Mouse (Mus musculus): ENCODE measurements at regions not wholly inside any gene's neighbourhood (a gene's known extent, or its start where the extent isn't known, plus 50 kb on each side); places are given as distances from the start of the nearest gene placed in this dataset.
A peak's percentile ranks its signal among the peaks of the same experiment; 100 is the strongest.

DNA sequence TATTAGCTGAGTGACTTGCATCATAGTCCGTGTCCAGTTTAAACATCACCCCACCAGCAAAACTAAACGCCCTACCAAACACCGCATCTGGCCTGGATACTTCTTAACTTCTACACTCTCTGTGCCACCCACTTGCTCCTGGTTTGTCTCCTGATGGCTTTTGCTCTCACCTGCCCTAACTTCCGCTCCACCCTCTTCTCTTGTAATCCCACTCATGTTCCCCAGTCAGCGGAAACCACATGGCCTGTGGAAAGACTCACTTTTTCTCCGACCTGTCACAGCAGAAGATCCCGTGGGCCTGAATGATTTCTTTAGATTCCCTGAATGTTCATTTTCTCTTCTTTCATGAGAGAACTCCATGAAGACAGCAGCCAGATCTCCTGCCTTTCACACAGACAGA lies 86.1 kb upstream of the Lgalsl start:
- Histone ChIP-seq H3K27me3 (ENCODE audit: insufficient read depth, low read length) (no peaks in the 10 kb centered on the region), H3K9me3 (ENCODE audit: low read length) (no peaks in the 10 kb centered on the region), H3K4me3 (ENCODE audit: low read length) (no peak overlapping the region), H3K4me2 (replicated peaks; ENCODE audit: low read depth, low read length) (no peak overlapping the region), H3K9ac (replicated peaks; ENCODE audit: low read length) (no peak overlapping the region), H3K27ac (ENCODE audit: low read length) (peak overlapping the region; percentile 87; the same call in 1 of the 2 replicates), H3K36me3 (ENCODE audit: insufficient read depth, low read length) (no peaks in the 10 kb centered on the region), H3K4me1 (ENCODE audit: insufficient read depth, low read length) (peaks cover 42% of the 10 kb centered on the region)
- 78% methylated on average over 7 of the region's 7 CpGs for WGBS
- no peak for ATAC-seq (ENCODE audit: low FRiP score, low TSS enrichment)

DNA sequence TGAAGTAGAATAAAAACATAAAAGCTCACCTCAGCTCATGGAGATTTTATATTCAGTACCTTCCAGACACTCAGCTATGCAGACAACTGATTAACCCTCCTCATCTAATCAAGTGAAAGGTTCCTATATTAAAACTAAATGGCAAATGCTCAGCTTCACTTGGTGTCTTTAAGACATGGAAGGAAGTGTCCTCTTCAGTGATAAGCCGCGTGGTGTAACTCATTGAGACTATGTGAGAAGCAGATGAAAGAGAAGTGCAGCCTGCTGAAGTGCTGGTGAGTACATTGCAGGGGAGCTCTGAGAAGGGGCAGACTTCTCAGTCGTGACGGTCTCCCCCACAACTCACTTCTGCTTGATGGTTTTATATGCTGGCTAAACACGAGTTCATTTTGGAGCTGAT lies 86.6 kb upstream of the Lgalsl start:
- Histone ChIP-seq H3K4me2 (replicated peaks; ENCODE audit: low read depth, low read length) (no peak overlapping the region), H3K9me3 (ENCODE audit: low read length) (no peaks in the 10 kb centered on the region), H3K4me1 (ENCODE audit: insufficient read depth, low read length) (peaks cover 46% of the 10 kb centered on the region), H3K9ac (replicated peaks; ENCODE audit: low read length) (no peak overlapping the region), H3K4me3 (ENCODE audit: low read length) (no peak overlapping the region), H3K27ac (ENCODE audit: low read length) (peak overlapping the region; percentile 11; the same call in 1 of the 2 replicates), H3K36me3 (ENCODE audit: insufficient read depth, low read length) (no peaks in the 10 kb centered on the region), H3K27me3 (ENCODE audit: insufficient read depth, low read length) (no peaks in the 10 kb centered on the region)
- ATAC-seq (ENCODE audit: low FRiP score, low TSS enrichment): no peak
- whole genome bisulfite sequencing: 24% methylated on average over 5 of the region's 5 CpGs

DNA sequence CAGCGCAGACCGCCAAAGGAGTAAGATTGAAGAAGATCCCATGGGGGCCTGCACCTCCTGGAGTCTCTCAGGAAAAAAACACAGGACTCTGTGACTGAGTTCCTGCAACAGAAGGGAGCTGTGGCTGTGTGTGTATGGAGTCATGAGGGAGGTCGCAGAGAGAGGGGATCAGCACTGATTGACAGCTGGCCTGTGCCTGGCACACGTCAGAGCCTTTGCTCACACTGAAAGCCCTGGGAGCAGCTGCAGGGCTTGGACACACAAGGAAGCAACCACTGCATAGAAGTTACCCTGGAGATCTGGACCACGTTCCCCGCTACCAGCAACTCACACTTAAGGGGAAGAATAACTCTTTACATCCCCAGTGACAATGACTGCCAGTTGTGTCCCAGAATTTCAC lies 92.3 kb upstream of the Lgalsl start:
- Histone ChIP-seq H3K36me3 (ENCODE audit: insufficient read depth, low read length) (no peaks in the 10 kb centered on the region), H3K4me3 (ENCODE audit: low read length) (no peak overlapping the region), H3K4me2 (replicated peaks; ENCODE audit: low read depth, low read length) (no peak overlapping the region), H3K4me1 (ENCODE audit: insufficient read depth, low read length) (peaks cover 14% of the 10 kb centered on the region), H3K27me3 (ENCODE audit: insufficient read depth, low read length) (no peaks in the 10 kb centered on the region), H3K9ac (replicated peaks; ENCODE audit: low read length) (no peak overlapping the region), H3K9me3 (ENCODE audit: low read length) (no peaks in the 10 kb centered on the region), H3K27ac (ENCODE audit: low read length) (no peak overlapping the region)
- ATAC-seq (ENCODE audit: low FRiP score, low TSS enrichment): no peak
- 68% methylated on average over 6 of the region's 6 CpGs for WGBS

DNA sequence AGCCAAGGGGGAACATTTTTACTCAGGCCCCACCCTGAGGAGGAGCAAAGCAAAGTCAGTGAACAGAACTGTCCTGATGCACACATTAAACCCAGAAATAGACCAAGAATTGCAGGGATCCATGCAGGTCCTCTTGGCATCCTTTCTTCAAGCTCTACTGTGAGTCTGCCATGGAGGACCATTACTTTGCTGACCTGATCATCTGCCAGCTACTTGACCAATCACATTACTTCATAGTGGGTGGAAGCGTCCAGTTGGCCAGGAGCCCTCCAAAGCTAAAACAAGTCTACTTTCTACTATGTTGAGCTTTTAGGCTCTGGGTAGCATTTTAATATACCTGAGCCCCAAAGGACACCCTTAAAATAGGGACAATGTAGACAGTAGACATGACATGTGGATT lies 98.6 kb upstream of the Lgalsl start:
- no peaks in the 10 kb centered on the region for H3K27me3 ChIP-seq (ENCODE audit: insufficient read depth, low read length)
- no peak overlapping the region for H3K4me3 ChIP-seq (ENCODE audit: low read length)
- H3K9ac ChIP-seq (replicated peaks; ENCODE audit: low read length): no peak overlapping the region
- 95% methylated on average over 1 of the region's 1 CpGs for WGBS
- no peak overlapping the region for H3K4me2 ChIP-seq (replicated peaks; ENCODE audit: low read depth, low read length)
- H3K9me3 ChIP-seq (ENCODE audit: low read length): no peaks in the 10 kb centered on the region
- peaks cover 3% of the 10 kb centered on the region; the same call in 1 of the 2 replicates for H3K4me1 ChIP-seq (ENCODE audit: insufficient read depth, low read length)
- H3K27ac ChIP-seq (ENCODE audit: low read length): no peak overlapping the region
- no peak for ATAC-seq (ENCODE audit: low FRiP score, low TSS enrichment)
- H3K36me3 ChIP-seq (ENCODE audit: insufficient read depth, low read length): no peaks in the 10 kb centered on the region

DNA sequence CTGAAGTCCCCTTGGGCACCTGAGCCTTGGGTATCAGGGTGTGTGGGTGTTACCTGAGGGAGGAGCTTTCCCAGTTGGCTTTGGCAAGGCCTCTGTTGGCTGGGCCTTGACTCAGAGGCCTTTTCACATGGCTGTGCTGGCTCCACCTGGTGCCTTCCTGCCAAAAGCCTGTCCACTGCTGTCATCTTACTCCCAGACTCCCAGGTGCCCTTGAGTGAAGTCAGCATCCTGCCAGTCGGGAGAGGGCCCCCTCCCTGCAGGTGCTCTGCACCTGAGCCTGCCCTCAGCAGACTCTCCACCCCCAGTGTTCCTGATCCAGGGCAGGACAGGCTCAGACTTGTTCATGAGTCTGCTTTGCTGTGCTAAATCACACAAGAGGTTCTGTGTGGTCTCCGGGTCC lies 99.2 kb upstream of the Lgalsl start:
- ATAC-seq (ENCODE audit: low FRiP score, low TSS enrichment): no peak
- Histone ChIP-seq H3K4me2 (replicated peaks; ENCODE audit: low read depth, low read length) (no peak overlapping the region), H3K4me1 (ENCODE audit: insufficient read depth, low read length) (peaks cover 9% of the 10 kb centered on the region), H3K36me3 (ENCODE audit: insufficient read depth, low read length) (no peaks in the 10 kb centered on the region), H3K27me3 (ENCODE audit: insufficient read depth, low read length) (no peaks in the 10 kb centered on the region), H3K9me3 (ENCODE audit: low read length) (no peaks in the 10 kb centered on the region), H3K4me3 (ENCODE audit: low read length) (no peak overlapping the region), H3K27ac (ENCODE audit: low read length) (no peak overlapping the region), H3K9ac (replicated peaks; ENCODE audit: low read length) (no peak overlapping the region)
- 60% methylated on average over 2 of the region's 2 CpGs for WGBS

DNA sequence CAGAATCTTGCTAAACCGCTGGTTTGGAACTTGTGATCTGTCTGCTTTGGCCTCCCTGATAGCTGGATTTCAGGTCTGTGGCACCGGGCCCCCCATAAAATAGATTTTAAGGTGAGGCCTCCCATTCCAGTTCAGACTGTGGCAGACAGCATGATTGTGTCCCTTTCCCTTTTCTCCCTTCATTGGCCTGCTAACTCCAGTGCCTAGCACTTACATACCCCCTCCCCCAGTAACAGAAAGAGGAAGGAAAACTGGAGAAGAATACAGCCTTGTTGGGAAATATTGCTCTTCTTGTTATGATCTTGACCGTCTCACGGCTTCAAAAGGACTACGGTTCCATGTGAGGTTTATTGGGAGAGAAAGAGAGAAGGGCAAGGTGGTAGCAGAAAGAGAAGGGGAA lies 99.7 kb upstream of the Lgalsl start:
- H3K27me3 ChIP-seq (ENCODE audit: insufficient read depth, low read length): no peaks in the 10 kb centered on the region
- ATAC-seq (ENCODE audit: low FRiP score, low TSS enrichment): no peak
- H3K4me1 ChIP-seq (ENCODE audit: insufficient read depth, low read length): peaks cover 11% of the 10 kb centered on the region
- no peak overlapping the region for H3K4me2 ChIP-seq (replicated peaks; ENCODE audit: low read depth, low read length)
- no peak overlapping the region for H3K9ac ChIP-seq (replicated peaks; ENCODE audit: low read length)
- H3K9me3 ChIP-seq (ENCODE audit: low read length): no peaks in the 10 kb centered on the region
- no peak overlapping the region for H3K27ac ChIP-seq (ENCODE audit: low read length)
- H3K36me3 ChIP-seq (ENCODE audit: insufficient read depth, low read length): no peaks in the 10 kb centered on the region
- WGBS: 91% methylated on average over 5 of the region's 5 CpGs
- H3K4me3 ChIP-seq (ENCODE audit: low read length): no peak overlapping the region

DNA sequence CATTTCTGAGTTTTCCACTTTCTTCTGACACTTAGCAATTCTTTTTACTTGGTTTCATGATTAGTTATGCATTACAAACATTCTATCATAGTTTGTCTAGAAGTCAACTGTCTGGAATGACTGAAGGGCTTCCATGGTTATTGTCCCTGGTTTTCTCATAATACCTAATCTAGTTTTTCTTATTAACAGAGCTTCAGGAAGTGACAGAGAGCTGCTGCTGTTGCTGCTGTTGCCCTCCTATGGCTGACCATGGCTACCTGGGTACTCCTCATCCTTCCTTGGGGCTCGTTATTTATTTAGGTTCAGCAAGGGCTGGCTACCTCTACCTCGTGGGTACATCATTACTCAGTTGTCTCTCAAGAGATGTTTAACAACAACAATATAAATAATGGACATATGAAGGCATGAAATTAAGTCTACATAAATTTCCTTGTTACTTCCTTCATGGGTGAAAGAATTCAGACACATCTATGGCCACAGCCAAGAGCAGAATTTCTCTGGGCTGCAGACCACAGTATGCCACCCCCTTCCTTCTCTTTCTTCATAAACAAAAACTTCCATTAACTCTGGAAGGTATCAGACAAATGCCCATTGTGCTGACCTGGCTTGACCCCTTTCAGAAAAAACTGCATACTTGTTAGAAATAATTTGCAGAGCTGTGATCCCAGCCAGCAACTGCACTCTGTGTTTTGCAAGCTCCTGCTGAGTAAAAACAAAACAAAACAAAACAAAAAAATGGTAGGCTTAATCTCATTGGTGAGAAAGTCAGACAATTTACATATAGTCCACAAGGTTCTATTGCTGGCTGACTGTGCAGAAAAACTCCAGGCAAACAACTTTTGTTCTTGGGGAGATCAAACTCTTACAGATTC lies 103.6 kb upstream of the Lgalsl start:
- Histone ChIP-seq H3K4me1 (ENCODE audit: insufficient read depth, low read length) (peaks cover 11% of the 10 kb centered on the region), H3K9ac (replicated peaks; ENCODE audit: low read length) (no peak overlapping the region), H3K4me3 (ENCODE audit: low read length) (no peak overlapping the region), H3K9me3 (ENCODE audit: low read length) (no peaks in the 10 kb centered on the region), H3K4me2 (replicated peaks; ENCODE audit: low read depth, low read length) (no peak overlapping the region), H3K27ac (ENCODE audit: low read length) (peak overlapping the region; percentile 36), H3K27me3 (ENCODE audit: insufficient read depth, low read length) (no peaks in the 10 kb centered on the region), H3K36me3 (ENCODE audit: insufficient read depth, low read length) (no peaks in the 10 kb centered on the region)
- peak; percentile 27; the same call in 1 of the 2 replicates for ATAC-seq (ENCODE audit: low FRiP score, low TSS enrichment)
- 25% methylated on average over 2 of the region's 2 CpGs for WGBS

DNA sequence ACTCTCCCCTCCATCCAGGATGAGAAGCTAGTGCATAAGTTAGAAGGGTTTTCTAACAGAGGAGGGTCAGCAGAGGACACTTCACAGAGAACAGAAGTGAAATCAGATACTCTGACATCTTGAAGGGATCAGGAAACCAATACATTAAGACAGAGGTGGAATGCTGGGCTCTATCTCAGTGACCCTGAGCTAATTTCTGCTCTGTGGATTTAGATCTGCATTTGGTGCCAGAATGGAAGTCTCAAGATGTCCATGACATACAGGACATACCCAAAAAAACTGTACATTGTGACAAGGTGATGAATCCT lies 104.2 kb upstream of the Lgalsl start:
- no peak overlapping the region for H3K9ac ChIP-seq (replicated peaks; ENCODE audit: low read length)
- peak overlapping the region; percentile 36 for H3K27ac ChIP-seq (ENCODE audit: low read length)
- H3K4me1 ChIP-seq (ENCODE audit: insufficient read depth, low read length): peaks cover 11% of the 10 kb centered on the region
- no peak overlapping the region for H3K4me3 ChIP-seq (ENCODE audit: low read length)
- ATAC-seq (ENCODE audit: low FRiP score, low TSS enrichment): 0 out of 2 replicates have a peak, but pooled peaks have one; percentile 19
- H3K9me3 ChIP-seq (ENCODE audit: low read length): no peaks in the 10 kb centered on the region
- no peaks in the 10 kb centered on the region for H3K36me3 ChIP-seq (ENCODE audit: insufficient read depth, low read length)
- no peaks in the 10 kb centered on the region for H3K27me3 ChIP-seq (ENCODE audit: insufficient read depth, low read length)
- no peak overlapping the region for H3K4me2 ChIP-seq (replicated peaks; ENCODE audit: low read depth, low read length)

DNA sequence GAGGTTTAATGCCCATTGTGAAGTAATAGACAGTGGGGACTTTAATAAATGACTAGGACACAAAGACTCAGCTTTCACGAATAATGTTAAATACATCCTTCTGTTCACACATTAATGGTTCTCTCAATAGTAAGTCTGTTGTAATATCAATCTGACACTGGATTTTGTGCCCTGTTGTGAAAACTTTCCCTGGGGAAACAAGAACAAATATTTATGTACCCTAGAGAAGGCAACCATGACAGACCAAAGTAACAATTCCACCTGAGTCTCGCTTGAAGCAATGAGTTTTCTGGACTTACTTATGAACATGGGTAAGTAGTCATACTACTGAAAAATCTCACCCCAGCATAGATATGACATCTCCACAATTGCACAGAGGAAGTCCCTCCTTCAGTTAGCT lies 105.1 kb upstream of the Lgalsl start:
- ATAC-seq (ENCODE audit: low FRiP score, low TSS enrichment): no peak
- Histone ChIP-seq H3K27me3 (ENCODE audit: insufficient read depth, low read length) (no peaks in the 10 kb centered on the region), H3K4me2 (replicated peaks; ENCODE audit: low read depth, low read length) (no peak overlapping the region), H3K27ac (ENCODE audit: low read length) (no peak overlapping the region), H3K9ac (replicated peaks; ENCODE audit: low read length) (no peak overlapping the region), H3K4me1 (ENCODE audit: insufficient read depth, low read length) (peaks cover 11% of the 10 kb centered on the region), H3K9me3 (ENCODE audit: low read length) (no peaks in the 10 kb centered on the region), H3K36me3 (ENCODE audit: insufficient read depth, low read length) (no peaks in the 10 kb centered on the region), H3K4me3 (ENCODE audit: low read length) (no peak overlapping the region)
- WGBS: 89% methylated on average over 2 of the region's 2 CpGs

DNA sequence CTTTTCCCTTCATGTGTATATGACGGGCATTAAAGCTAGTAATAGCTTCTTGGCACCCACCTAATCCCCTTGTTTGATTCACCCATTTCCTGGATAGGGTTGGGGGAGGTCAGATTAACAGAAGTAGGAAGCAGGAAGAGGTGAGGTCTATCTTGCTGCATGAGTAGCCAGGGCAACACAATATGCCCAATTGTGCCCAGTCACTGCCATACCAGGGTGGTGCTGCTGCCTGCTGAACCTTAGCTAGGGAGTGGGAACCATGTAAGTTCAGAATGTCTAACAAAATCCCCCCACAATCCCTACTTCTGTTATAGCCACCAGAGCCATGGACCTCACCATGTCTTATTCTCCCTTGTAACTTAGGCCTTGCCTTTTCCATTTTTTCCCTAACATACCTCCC lies 106.1 kb upstream of the Lgalsl start:
- H3K9ac ChIP-seq (replicated peaks; ENCODE audit: low read length): no peak overlapping the region
- WGBS: 72% methylated on average over 1 of the region's 1 CpGs
- no peak overlapping the region for H3K4me3 ChIP-seq (ENCODE audit: low read length)
- H3K4me1 ChIP-seq (ENCODE audit: insufficient read depth, low read length): peaks cover 11% of the 10 kb centered on the region
- no peak overlapping the region for H3K4me2 ChIP-seq (replicated peaks; ENCODE audit: low read depth, low read length)
- no peaks in the 10 kb centered on the region for H3K36me3 ChIP-seq (ENCODE audit: insufficient read depth, low read length)
- H3K27ac ChIP-seq (ENCODE audit: low read length): no peak overlapping the region
- ATAC-seq (ENCODE audit: low FRiP score, low TSS enrichment): no peak
- H3K9me3 ChIP-seq (ENCODE audit: low read length): no peaks in the 10 kb centered on the region
- H3K27me3 ChIP-seq (ENCODE audit: insufficient read depth, low read length): no peaks in the 10 kb centered on the region
